Mouse (Mus musculus) hindbrain, embryonic 14.5 days (tissue): ENCODE data around the gene Ptdss2. TPM values are rescaled to one million over a fixed set of nuclear protein-coding genes. Genes with fewer than 3 reads are reported as not detected.

Source experiments
- ATAC-seq: fragments of 200-750 bp; cut with Nextera tagmentation; 2 replicates; pipeline ENCODE4 v1.8.0; 2017; ENCODE audit warnings: moderate number of reproducible peaks, mild to moderate bottlenecking, moderate TSS enrichment, moderate library complexity; ENCODE audit not compliant: low FRiP score
- DNase-seq: peaks from one replicate; pipeline ENCODE4 v3.0.0-alpha.2; 2015; ENCODE audit warnings: low spot score
- H3K27ac ChIP-seq: fragments of 300-500 bp; sonication (generic); 2 replicates; pipeline ENCODE4 v1.5.1; 2014; ENCODE audit warnings: mild to moderate bottlenecking, moderate library complexity
- H3K27me3 ChIP-seq: fragments of 300-500 bp; sonication (generic); 2 replicates; pipeline ENCODE4 v1.6.1; 2014; ENCODE audit warnings: mild to moderate bottlenecking, low read length, mixed read lengths; ENCODE audit not compliant: control insufficient read depth, insufficient read depth
- H3K36me3 ChIP-seq: fragments of 300-500 bp; sonication (generic); replicated peaks from 2 replicates; pipeline ENCODE4 v1.6.1; 2014; ENCODE audit not compliant: control insufficient read depth, insufficient read depth
- H3K4me1 ChIP-seq: fragments of 300-500 bp; sonication (generic); replicated peaks from 2 replicates; pipeline ENCODE4 v1.6.1; 2014; ENCODE audit warnings: antibody characterized with exemption, low read length, mixed read lengths; ENCODE audit not compliant: control insufficient read depth, insufficient read depth
- H3K4me2 ChIP-seq: fragments of 300-500 bp; sonication (generic); replicated peaks from 2 replicates; pipeline ENCODE4 v1.6.1; 2014; ENCODE audit warnings: mild to moderate bottlenecking, moderate library complexity
- H3K4me3 ChIP-seq: fragments of 300-500 bp; sonication (generic); replicated peaks from 2 replicates; pipeline ENCODE4 v1.5.1; 2014; ENCODE audit warnings: mild to moderate bottlenecking, low read length
- H3K9ac ChIP-seq: fragments of 300-500 bp; sonication (generic); 2 replicates; pipeline ENCODE4 v1.6.1; 2014
- H3K9me3 ChIP-seq: fragments of 300-500 bp; sonication (generic); 2 replicates; pipeline ENCODE4 v1.6.1; 2016; ENCODE audit warnings: low read length; ENCODE audit not compliant: control insufficient read depth
- WGBS: fragments of 180-500 bp; shearing (Covaris S2); extraction: QIAGEN DNeasy Blood & Tissue Kit; methylation state at CpG from one replicate; pipeline ENCODE4 v1.1.7; 2014; 5-methylcytosine and 5-hydroxymethylcytosine counted together
- polyA plus RNA-seq: library from polyadenylated mRNA; unstranded; fragments of >200 nt; fragmentation: Nextera tagmentation; extraction: Ambion mirVana; gene quantifications from 2 replicates; pipeline ENCODE4 v1.2.1, GENCODE M21; 2014

Gene Ptdss2
- polyA plus RNA-seq, 1 experiment from 2014 or later = 86.1 TPM

- WGBS = 76% methylated on average over 3 of the region's 3 CpGs
Observed at GRCm38 (mm10) chr7:141119487-141119886, 2.7 kb upstream of the Ptdss2 start.

GRCm38 (mm10) chr7:141120605-141121004 lies 1.6 kb upstream of the Ptdss2 start:
- Histone ChIP-seq H3K4me2 (no peak overlapping the region), H3K4me3 (no peak overlapping the region), H3K9me3 (no peaks in the 10 kb centered on the region), H3K9ac (no peak overlapping the region), H3K27ac (no peak overlapping the region), H3K36me3 (no peaks in the 10 kb centered on the region), H3K27me3 (peaks cover 6% of the 10 kb centered on the region; the same call in 1 of the 2 replicates), H3K4me1 (0 out of 2 replicates have a peak, but pooled peaks cover 4% of the 10 kb centered on the region)
- ATAC-seq (no peak), DNase-seq (no peak)
- WGBS = 89% methylated on average over 3 of the region's 3 CpGs

More at GRCm38 (mm10) chr7:141119487-141119886, 2.7 kb upstream of the Ptdss2 start:
- Histone ChIP-seq H3K27ac (no peak overlapping the region), H3K4me2 (no peak overlapping the region), H3K4me3 (no peak overlapping the region), H3K9me3 (no peaks in the 10 kb centered on the region), H3K4me1 (0 out of 2 replicates have a peak, but pooled peaks cover 4% of the 10 kb centered on the region), H3K27me3 (peaks cover 6% of the 10 kb centered on the region; the same call in 1 of the 2 replicates), H3K9ac (no peak overlapping the region), H3K36me3 (no peaks in the 10 kb centered on the region)
- DNase-seq (no peak), ATAC-seq (no peak)

GRCm38 (mm10) chr7:141121051-141121531 lies 1.1 kb upstream of the Ptdss2 start:
- DNase-seq (no peak), ATAC-seq (no peak)
- H3K4me3 ChIP-seq = no peak overlapping the region
- H3K4me2 ChIP-seq = no peak overlapping the region
- WGBS = 81% methylated on average over 5 of the region's 5 CpGs
- no peak overlapping the region for H3K9ac ChIP-seq
- no peaks in the 10 kb centered on the region for H3K9me3 ChIP-seq
- no peak overlapping the region for H3K27ac ChIP-seq
- H3K27me3 ChIP-seq = peaks cover 6% of the 10 kb centered on the region; the same call in 1 of the 2 replicates
- H3K4me1 ChIP-seq = 0 out of 2 replicates have a peak, but pooled peaks cover 4% of the 10 kb centered on the region
- H3K36me3 ChIP-seq = no peaks in the 10 kb centered on the region

GRCm38 (mm10) chr7:141122689-141123516 lies 721 bp downstream of the Ptdss2 start:
- ATAC-seq (peak; percentile 96), DNase-seq (peak; percentile 81)
- Histone ChIP-seq H3K4me3 (peak overlapping the region; percentile 54), H3K27ac (peak overlapping the region; percentile 77), H3K27me3 (no peaks in the 10 kb centered on the region), H3K9me3 (no peaks in the 10 kb centered on the region), H3K9ac (peak overlapping the region; percentile 76), H3K4me1 (0 out of 2 replicates have a peak, but pooled peaks cover 4% of the 10 kb centered on the region), H3K4me2 (peak overlapping the region; percentile 61), H3K36me3 (no peaks in the 10 kb centered on the region)
- WGBS = 3% methylated on average over 29 of the region's 29 CpGs

GRCm38 (mm10) chr7:141123517-141123856 lies 1.3 kb downstream of the Ptdss2 start:
- 0 out of 2 replicates have a peak, but pooled peaks cover 4% of the 10 kb centered on the region for H3K4me1 ChIP-seq
- no peaks in the 10 kb centered on the region for H3K9me3 ChIP-seq
- H3K4me3 ChIP-seq = peak overlapping the region; percentile 54
- H3K9ac ChIP-seq = peak overlapping the region; percentile 76
- WGBS = 2% methylated on average over 15 of the region's 15 CpGs
- no peaks in the 10 kb centered on the region for H3K36me3 ChIP-seq
- DNase-seq (no peak), ATAC-seq (0 out of 2 replicates have a peak, but pooled peaks have one; percentile 19)
- peak overlapping the region; percentile 61 for H3K4me2 ChIP-seq
- peak overlapping the region; percentile 77 for H3K27ac ChIP-seq
- no peaks in the 10 kb centered on the region for H3K27me3 ChIP-seq

GRCm38 (mm10) chr7:141131024-141131820 lies 9.0 kb downstream of the Ptdss2 start:
- Histone ChIP-seq H3K27me3 (no peaks in the 10 kb centered on the region), H3K4me3 (peak overlapping the region; percentile 66), H3K9ac (peak overlapping the region; percentile 76), H3K9me3 (no peaks in the 10 kb centered on the region), H3K4me1 (peaks cover 15% of the 10 kb centered on the region), H3K4me2 (peak overlapping the region; percentile 81), H3K36me3 (peaks cover 13% of the 10 kb centered on the region), H3K27ac (peak overlapping the region; percentile 38; the same call in 1 of the 2 replicates)
- WGBS = under 1% methylated on average over 59 of the region's 59 CpGs
- DNase-seq (peak; percentile 96), ATAC-seq (peak; percentile 99)

- H3K36me3 ChIP-seq = peaks cover 22% of the 10 kb centered on the region
- H3K4me1 ChIP-seq = peaks cover 15% of the 10 kb centered on the region
- 59% methylated on average over 12 of the region's 12 CpGs for WGBS
- DNase-seq (no peak), ATAC-seq (no peak)
- no peak overlapping the region for H3K27ac ChIP-seq
- no peaks in the 10 kb centered on the region for H3K27me3 ChIP-seq
- H3K4me3 ChIP-seq = peak overlapping the region; percentile 66
- no peaks in the 10 kb centered on the region for H3K9me3 ChIP-seq
- H3K4me2 ChIP-seq = peak overlapping the region; percentile 81
- peak overlapping the region; percentile 76 for H3K9ac ChIP-seq
Observed at GRCm38 (mm10) chr7:141131904-141132755, 9.9 kb downstream of the Ptdss2 start.

- 98% methylated on average over 4 of the region's 4 CpGs for WGBS
- no peak for DNase-seq
- Histone ChIP-seq H3K4me1 (no peaks in the 10 kb centered on the region), H3K27ac (no peak overlapping the region), H3K36me3 (peaks cover 52% of the 10 kb centered on the region), H3K9me3 (no peaks in the 10 kb centered on the region), H3K4me2 (no peak overlapping the region), H3K27me3 (no peaks in the 10 kb centered on the region), H3K9ac (no peak overlapping the region), H3K4me3 (no peak overlapping the region)
- no peak for ATAC-seq
Observed at GRCm38 (mm10) chr7:141141326-141141725, 19.1 kb downstream of the Ptdss2 start.
